Mouse (Mus musculus) bone marrow, adult 2 months (tissue): ENCODE results near the gene Gzmb.

Experiments
- CTCF ChIP-seq: fragments of 200-500 bp; IDR thresholded peaks from 2 replicates; pipeline ENCODE4 v1.5.1; 2011; ENCODE audit warnings: low read length, control low read depth; ENCODE audit not compliant: control insufficient read depth, insufficient read depth
- POLR2A ChIP-seq: fragments of 200-500 bp; IDR thresholded peaks from 2 replicates; pipeline ENCODE4 v1.6.1; 2011; ENCODE audit warnings: low read depth, mild to moderate bottlenecking, control low read depth, low read length, borderline replicate concordance; ENCODE audit not compliant: control insufficient read depth

- no peak for TF ChIP-seq POLR2A
- TF ChIP-seq CTCF: no peak
Measured at GRCm38 (mm10) chr14:56303506-56304025, 41.5 kb upstream of the Gzmb start.
